21 mouse cellular contexts compared by ENCODE assay signal in genomic region chr19:57936865-57937264, GRCm38 (mm10).
"Had no signal": no experiment of that assay in that cellular context is flagged by ENCODE, and none has a peak within 500 bp of the region (broad histone marks: within the 10 kb centered on the region; RNA-seq: fewer than 3 reads in every experiment).

No protein-coding gene starts in this region.

- H3K4me1 ChIP-seq: liver, embryonic 13.5 days; liver, embryonic 15.5 days had no signal

- H3K4me3 ChIP-seq: liver, embryonic 13.5 days; liver, embryonic 15.5 days; lung, embryonic 15.5 days; midbrain, embryonic 10.5 days; midbrain, embryonic 12.5 days; myocyte had no signal

- H3K9me3 ChIP-seq: liver, embryonic 13.5 days; liver, embryonic 15.5 days; lung, embryonic 15.5 days; midbrain, embryonic 10.5 days; midbrain, embryonic 12.5 days had no signal

- H3K27me3 ChIP-seq: liver, embryonic 13.5 days; liver, embryonic 15.5 days; lung, embryonic 15.5 days; midbrain, embryonic 12.5 days had no signal

- H3K36me3 ChIP-seq: liver, embryonic 13.5 days; liver, embryonic 15.5 days; lung, embryonic 15.5 days; midbrain, embryonic 12.5 days had no signal

- ATAC-seq: liver, postnatal 0 days; lung, postnatal 0 days; midbrain, embryonic 16.5 days had no signal

- H3K9ac ChIP-seq: liver, embryonic 13.5 days; liver, embryonic 15.5 days; liver, postnatal 0 days; lung, embryonic 15.5 days; midbrain, embryonic 12.5 days had no signal

- DNase-seq: liver, embryonic 13.5 days; liver, postnatal 0 days; lung, adult 2 months; lung, postnatal 14 days; lung, postnatal 4 days; midbrain, embryonic 14.5 days; retina, postnatal 1 day; right cerebral cortex, adult 18-20 months; right cerebral cortex, postnatal 25 days; right cerebral cortex, postnatal 4 days; spleen, adult 18-20 months; thymus, adult 18-20 months; thymus, postnatal 14 days; thymus, postnatal 36 days had no signal

- H3K4me2 ChIP-seq: liver, embryonic 13.5 days; liver, embryonic 15.5 days; lung, embryonic 15.5 days; midbrain, embryonic 12.5 days had no signal

- H3K27ac ChIP-seq: liver, embryonic 13.5 days; liver, embryonic 15.5 days; lung, embryonic 15.5 days; midbrain, embryonic 10.5 days; midbrain, embryonic 12.5 days had no signal
